Mouse (Mus musculus): Measurements from ENCODE around the gene Sf3a1. TPM values are rescaled to one million over a fixed set of nuclear protein-coding genes. Genes with fewer than 3 reads are reported as not detected.

Gene Sf3a1
- polyA plus RNA-seq, 1 experiment: 117 TPM

DNA sequence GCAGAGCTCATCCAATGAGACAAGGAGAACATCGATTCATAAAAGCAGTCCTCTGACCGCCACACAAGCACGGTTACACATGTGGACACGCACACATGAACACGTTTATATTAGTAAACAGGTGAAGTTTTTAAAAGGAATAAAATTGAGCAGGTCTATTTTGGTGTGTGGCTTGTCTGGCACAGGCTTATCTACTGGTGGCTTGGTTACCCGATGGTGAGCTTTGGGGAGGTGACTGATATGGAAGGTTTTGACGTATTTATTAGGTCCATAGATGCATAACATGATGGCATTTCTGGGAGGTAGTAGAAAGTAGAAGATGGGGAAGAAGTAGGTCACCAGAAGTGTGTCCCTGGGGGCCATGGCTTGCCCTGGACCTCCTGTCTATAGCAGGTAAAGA, 6.5 kb upstream of the Sf3a1 start:
- no peaks in the 10 kb centered on the region for H3K9me3 ChIP-seq (replicated peaks; ENCODE audit: control insufficient read depth, insufficient read depth, low read length, poor library complexity, severe bottlenecking)
- no peak overlapping the region for H3K4me3 ChIP-seq (ENCODE audit: low read depth, low read length)
- no peak for TF ChIP-seq CTCF (IDR thresholded peaks at IDR 0.05; ENCODE audit: low read depth, low read length)
- no peak for TF ChIP-seq POLR2A (IDR thresholded peaks at IDR 0.05; ENCODE audit: insufficient read depth, low read length)
- no peak for TF ChIP-seq EP300 (IDR thresholded peaks at IDR 0.05; ENCODE audit: insufficient read depth, low read depth, low read length)
- no peaks in the 10 kb centered on the region for H3K4me1 ChIP-seq (ENCODE audit: control insufficient read depth, insufficient read depth, low read length)
- no peak overlapping the region for H3K9ac ChIP-seq (ENCODE audit: low read depth, poor library complexity, severe bottlenecking)
- H3K27ac ChIP-seq (ENCODE audit: insufficient read depth, low read length): no peak overlapping the region
- no peaks in the 10 kb centered on the region for H3K27me3 ChIP-seq (ENCODE audit: control insufficient read depth, insufficient read depth, low read length, poor library complexity, severe bottlenecking)
- H3K36me3 ChIP-seq (ENCODE audit: control insufficient read depth, insufficient read depth, low read length, poor library complexity, severe bottlenecking): no peaks in the 10 kb centered on the region

DNA sequence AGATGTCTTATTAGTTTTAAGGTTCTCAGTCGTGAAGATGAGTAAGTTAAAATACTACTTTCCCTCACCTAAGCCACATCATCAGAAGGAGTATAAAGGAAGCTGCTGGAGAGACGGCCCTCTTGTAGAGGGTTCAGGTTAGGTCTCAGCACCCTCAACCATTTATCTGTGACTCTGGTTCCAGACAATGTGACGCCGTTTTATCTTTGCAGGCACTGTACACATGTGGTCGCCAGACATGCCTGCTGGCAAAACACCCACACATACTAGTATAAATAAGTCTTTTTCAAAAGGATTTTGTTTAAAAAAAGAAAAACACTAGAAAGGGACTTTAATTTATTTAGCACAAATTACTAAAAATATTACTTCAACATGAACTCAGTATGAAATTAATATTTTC, 4.5 kb upstream of the Sf3a1 start:
- H3K27me3 ChIP-seq (ENCODE audit: control insufficient read depth, insufficient read depth, low read length, poor library complexity, severe bottlenecking): no peaks in the 10 kb centered on the region
- H3K4me3 ChIP-seq (ENCODE audit: low read depth, low read length): no peak overlapping the region
- TF ChIP-seq EP300 (IDR thresholded peaks at IDR 0.05; ENCODE audit: insufficient read depth, low read depth, low read length) (no peak), POLR2A (IDR thresholded peaks at IDR 0.05; ENCODE audit: insufficient read depth, low read length) (no peak), CTCF (IDR thresholded peaks at IDR 0.05; ENCODE audit: low read depth, low read length) (no peak)
- no peaks in the 10 kb centered on the region for H3K4me1 ChIP-seq (ENCODE audit: control insufficient read depth, insufficient read depth, low read length)
- H3K27ac ChIP-seq (ENCODE audit: insufficient read depth, low read length): no peak overlapping the region
- no peaks in the 10 kb centered on the region for H3K36me3 ChIP-seq (ENCODE audit: control insufficient read depth, insufficient read depth, low read length, poor library complexity, severe bottlenecking)
- no peaks in the 10 kb centered on the region for H3K9me3 ChIP-seq (replicated peaks; ENCODE audit: control insufficient read depth, insufficient read depth, low read length, poor library complexity, severe bottlenecking)
- H3K9ac ChIP-seq (ENCODE audit: low read depth, poor library complexity, severe bottlenecking): no peak overlapping the region

DNA sequence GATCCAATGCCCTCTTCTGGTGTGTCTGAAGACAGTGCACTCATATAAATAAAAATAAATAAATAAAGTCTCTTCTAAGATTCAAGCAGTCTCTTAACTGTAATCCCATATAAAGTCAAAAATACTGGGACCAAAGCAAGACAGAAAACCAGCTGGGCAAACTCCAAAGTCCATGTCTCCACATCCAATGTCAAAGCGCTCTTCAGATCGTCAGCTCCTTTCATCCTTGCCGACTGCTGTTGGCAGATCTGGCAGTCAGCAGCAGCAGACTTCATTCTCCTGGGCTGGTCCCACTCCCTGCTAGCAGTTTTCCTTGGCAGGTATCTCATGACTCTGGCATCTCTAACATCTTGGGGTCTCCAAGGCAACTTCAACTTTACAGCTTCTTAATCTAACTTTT, 1.5 kb upstream of the Sf3a1 start:
- Histone ChIP-seq H3K4me1 (ENCODE audit: control insufficient read depth, insufficient read depth, low read length) (no peaks in the 10 kb centered on the region), H3K27me3 (ENCODE audit: control insufficient read depth, insufficient read depth, low read length, poor library complexity, severe bottlenecking) (no peaks in the 10 kb centered on the region), H3K36me3 (ENCODE audit: control insufficient read depth, insufficient read depth, low read length, poor library complexity, severe bottlenecking) (peaks cover 26% of the 10 kb centered on the region), H3K9me3 (replicated peaks; ENCODE audit: control insufficient read depth, insufficient read depth, low read length, poor library complexity, severe bottlenecking) (no peaks in the 10 kb centered on the region), H3K4me3 (ENCODE audit: low read depth, low read length) (no peak overlapping the region), H3K9ac (ENCODE audit: low read depth, poor library complexity, severe bottlenecking) (no peak overlapping the region), H3K27ac (ENCODE audit: insufficient read depth, low read length) (no peak overlapping the region)
- TF ChIP-seq EP300 (IDR thresholded peaks at IDR 0.05; ENCODE audit: insufficient read depth, low read depth, low read length) (no peak), POLR2A (IDR thresholded peaks at IDR 0.05; ENCODE audit: insufficient read depth, low read length) (no peak), CTCF (IDR thresholded peaks at IDR 0.05; ENCODE audit: low read depth, low read length) (no peak)

DNA sequence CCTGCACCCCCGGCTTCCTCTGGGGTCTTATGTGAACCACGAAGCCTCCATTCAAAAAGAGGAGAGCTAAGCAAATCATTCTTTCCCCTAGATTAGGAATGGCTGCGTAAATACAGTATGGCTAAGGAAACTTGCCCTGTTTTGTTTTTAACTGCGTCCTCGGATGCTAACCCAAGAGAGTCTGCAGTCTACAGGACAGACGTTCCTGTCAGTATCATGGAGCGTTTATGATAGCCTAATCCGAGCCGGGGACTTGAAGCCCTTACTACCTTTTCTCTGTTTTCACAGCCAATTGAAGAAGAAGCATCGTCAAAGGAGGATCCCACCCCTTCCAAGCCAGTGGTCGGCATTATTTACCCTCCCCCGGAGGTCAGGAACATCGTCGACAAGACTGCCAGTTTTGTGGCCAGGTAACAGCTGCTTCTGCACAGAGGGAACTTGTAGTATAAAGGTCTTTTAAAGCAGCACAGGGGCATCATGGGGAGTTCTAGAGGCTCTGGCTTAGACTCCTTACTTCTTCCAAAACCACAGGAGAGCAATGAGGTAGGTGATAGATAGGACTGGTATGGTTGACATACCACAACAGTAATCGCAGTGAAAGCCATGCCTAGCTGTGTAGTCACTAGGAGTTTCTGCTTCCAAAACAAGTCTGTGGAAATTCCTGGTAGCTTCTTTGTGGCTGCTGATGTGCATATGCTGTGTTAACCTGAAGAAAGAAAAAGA, 769 bp downstream of the Sf3a1 start:
- Histone ChIP-seq H3K36me3 (ENCODE audit: control insufficient read depth, insufficient read depth, low read length, poor library complexity, severe bottlenecking) (peaks cover 46% of the 10 kb centered on the region), H3K27ac (ENCODE audit: insufficient read depth, low read length) (no peak overlapping the region), H3K9ac (ENCODE audit: low read depth, poor library complexity, severe bottlenecking) (peak overlapping the region; percentile 90), H3K27me3 (ENCODE audit: control insufficient read depth, insufficient read depth, low read length, poor library complexity, severe bottlenecking) (no peaks in the 10 kb centered on the region), H3K9me3 (replicated peaks; ENCODE audit: control insufficient read depth, insufficient read depth, low read length, poor library complexity, severe bottlenecking) (no peaks in the 10 kb centered on the region), H3K4me1 (ENCODE audit: control insufficient read depth, insufficient read depth, low read length) (no peaks in the 10 kb centered on the region), H3K4me3 (ENCODE audit: low read depth, low read length) (peak overlapping the region; percentile 99)
- TF ChIP-seq EP300 (IDR thresholded peaks at IDR 0.05; ENCODE audit: insufficient read depth, low read depth, low read length) (no peak), CTCF (IDR thresholded peaks at IDR 0.05; ENCODE audit: low read depth, low read length) (no peak), POLR2A (IDR thresholded peaks at IDR 0.05; ENCODE audit: insufficient read depth, low read length) (no peak)

DNA sequence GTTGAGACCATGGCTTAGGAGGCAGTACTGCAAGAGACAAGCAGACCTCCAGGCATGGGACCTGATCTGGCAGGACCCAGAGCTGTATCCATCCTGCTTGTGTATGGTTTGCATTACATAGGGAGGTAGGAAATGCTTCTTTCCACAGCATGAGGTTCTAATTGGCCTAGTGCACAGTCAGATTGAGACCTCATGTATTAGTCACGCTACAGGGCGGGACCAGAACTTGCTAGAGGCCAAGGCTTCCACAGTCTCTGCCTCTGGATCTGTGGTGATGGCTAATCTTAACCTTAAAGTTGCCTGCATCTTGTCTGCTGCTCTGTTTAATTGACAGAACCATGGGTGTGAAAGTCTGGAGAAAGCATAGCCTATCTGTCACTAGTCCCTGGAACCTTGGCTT, 4.6 kb downstream of the Sf3a1 start:
- Histone ChIP-seq H3K4me3 (ENCODE audit: low read depth, low read length) (no peak overlapping the region), H3K27me3 (ENCODE audit: control insufficient read depth, insufficient read depth, low read length, poor library complexity, severe bottlenecking) (no peaks in the 10 kb centered on the region), H3K9me3 (replicated peaks; ENCODE audit: control insufficient read depth, insufficient read depth, low read length, poor library complexity, severe bottlenecking) (no peaks in the 10 kb centered on the region), H3K27ac (ENCODE audit: insufficient read depth, low read length) (no peak overlapping the region), H3K36me3 (ENCODE audit: control insufficient read depth, insufficient read depth, low read length, poor library complexity, severe bottlenecking) (peaks cover 82% of the 10 kb centered on the region), H3K4me1 (ENCODE audit: control insufficient read depth, insufficient read depth, low read length) (no peaks in the 10 kb centered on the region), H3K9ac (ENCODE audit: low read depth, poor library complexity, severe bottlenecking) (no peak overlapping the region)
- no peak for TF ChIP-seq CTCF (IDR thresholded peaks at IDR 0.05; ENCODE audit: low read depth, low read length)
- no peak for TF ChIP-seq EP300 (IDR thresholded peaks at IDR 0.05; ENCODE audit: insufficient read depth, low read depth, low read length)
- TF ChIP-seq POLR2A (IDR thresholded peaks at IDR 0.05; ENCODE audit: insufficient read depth, low read length): no peak

DNA sequence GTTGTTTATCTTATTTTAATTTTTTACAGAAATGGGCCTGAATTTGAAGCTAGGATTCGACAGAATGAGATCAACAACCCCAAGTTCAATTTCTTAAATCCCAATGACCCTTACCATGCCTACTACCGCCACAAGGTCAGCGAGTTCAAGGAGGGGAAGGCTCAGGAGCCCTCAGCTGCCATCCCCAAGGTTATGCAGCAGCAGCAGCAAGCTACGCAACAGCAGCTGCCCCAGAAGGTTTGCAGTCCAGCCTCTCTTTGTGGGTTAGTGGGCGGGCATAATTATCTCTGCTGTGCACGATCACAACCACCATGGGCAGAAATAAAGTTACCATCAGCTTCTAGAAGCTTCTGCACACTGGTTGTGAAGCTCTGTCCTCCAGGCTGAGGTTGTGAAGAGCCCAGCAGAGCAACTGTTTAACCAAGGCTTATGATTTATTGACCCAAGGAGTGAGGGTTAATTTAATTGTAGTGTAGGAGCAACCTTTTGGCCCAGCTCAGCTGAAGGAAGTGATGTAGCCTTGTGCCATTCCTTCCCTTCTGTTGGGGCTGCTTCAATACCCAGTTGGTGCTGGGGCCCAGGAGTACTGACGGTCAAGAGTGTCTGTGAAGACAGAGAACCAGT, 6.4 kb downstream of the Sf3a1 start:
- no peaks in the 10 kb centered on the region for H3K9me3 ChIP-seq (replicated peaks; ENCODE audit: control insufficient read depth, insufficient read depth, low read length, poor library complexity, severe bottlenecking)
- no peak overlapping the region for H3K9ac ChIP-seq (ENCODE audit: low read depth, poor library complexity, severe bottlenecking)
- TF ChIP-seq EP300 (IDR thresholded peaks at IDR 0.05; ENCODE audit: insufficient read depth, low read depth, low read length): no peak
- no peak for TF ChIP-seq POLR2A (IDR thresholded peaks at IDR 0.05; ENCODE audit: insufficient read depth, low read length)
- no peak for TF ChIP-seq CTCF (IDR thresholded peaks at IDR 0.05; ENCODE audit: low read depth, low read length)
- no peak overlapping the region for H3K4me3 ChIP-seq (ENCODE audit: low read depth, low read length)
- peaks cover 95% of the 10 kb centered on the region for H3K36me3 ChIP-seq (ENCODE audit: control insufficient read depth, insufficient read depth, low read length, poor library complexity, severe bottlenecking)
- H3K4me1 ChIP-seq (ENCODE audit: control insufficient read depth, insufficient read depth, low read length): no peaks in the 10 kb centered on the region
- no peaks in the 10 kb centered on the region for H3K27me3 ChIP-seq (ENCODE audit: control insufficient read depth, insufficient read depth, low read length, poor library complexity, severe bottlenecking)
- H3K27ac ChIP-seq (ENCODE audit: insufficient read depth, low read length): no peak overlapping the region

Data from ES-Bruce4 (cell line).